Mouse (Mus musculus): ENCODE data around the gene Otx2. TPM values are rescaled to one million over a fixed set of nuclear protein-coding genes. Genes with fewer than 3 reads are reported as not detected.

Gene Otx2
- polyA plus RNA-seq, 1 experiment from 2014 or later = 13.9 TPM

DNA sequence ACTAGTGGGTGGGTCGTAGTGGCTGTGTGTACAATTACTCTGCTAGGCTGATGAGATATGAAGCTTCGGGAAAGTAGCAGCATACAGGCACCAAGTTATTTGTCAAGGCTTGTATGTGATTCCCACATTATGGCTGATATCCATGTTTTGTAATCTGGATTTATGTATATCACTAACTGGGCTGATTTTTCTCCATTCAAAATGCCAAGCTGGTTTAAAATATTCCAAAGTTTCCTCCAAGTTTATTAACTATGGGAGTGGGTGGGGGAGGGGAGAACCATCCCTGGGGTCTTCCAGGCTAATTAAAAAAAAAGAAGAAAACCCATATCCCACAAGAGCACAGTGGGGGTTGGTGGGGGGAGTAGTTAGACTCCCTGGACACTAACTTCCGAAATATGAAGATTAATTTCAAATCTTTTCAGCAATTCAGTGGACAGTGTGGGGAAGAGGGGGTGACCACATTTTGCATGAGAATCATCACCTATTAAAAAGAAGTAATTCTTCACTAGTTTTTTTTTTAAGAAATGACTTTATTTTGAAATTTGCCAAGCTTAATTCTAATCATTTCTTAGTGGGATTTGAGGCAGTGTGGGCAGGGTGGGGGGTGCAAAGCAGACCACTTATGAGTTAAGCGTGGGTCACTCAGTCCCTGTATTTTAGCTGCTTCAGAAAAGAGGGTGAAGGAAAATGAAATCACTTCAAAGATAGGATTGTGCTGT is 2.7 kb downstream of the Otx2 start:
- WGBS = 36% methylated on average over 4 of the region's 4 CpGs
- no peak overlapping the region for H3K4me3 ChIP-seq (ENCODE audit: low read depth, low read length)
- no peak for DNase-seq (ENCODE audit: low spot score)
- H3K9ac ChIP-seq (ENCODE audit: low read depth, low read length) = no peak overlapping the region
- no peak overlapping the region for H3K27ac ChIP-seq (ENCODE audit: low read depth, low read length)
- ATAC-seq (ENCODE audit: low FRiP score) = no peak
- H3K27me3 ChIP-seq (ENCODE audit: control insufficient read depth, insufficient read depth, low read length) = peaks cover 92% of the 10 kb centered on the region
- no peak overlapping the region for H3K4me2 ChIP-seq (replicated peaks; ENCODE audit: low read depth, low read length)
- H3K9me3 ChIP-seq (ENCODE audit: control insufficient read depth, low read length) = no peaks in the 10 kb centered on the region
- H3K4me1 ChIP-seq (replicated peaks; ENCODE audit: control insufficient read depth, insufficient read depth, low read length) = peaks cover 2% of the 10 kb centered on the region; the same call in 1 of the 2 replicates
- no peaks in the 10 kb centered on the region for H3K36me3 ChIP-seq (ENCODE audit: control insufficient read depth, insufficient read depth, low read length)

DNA sequence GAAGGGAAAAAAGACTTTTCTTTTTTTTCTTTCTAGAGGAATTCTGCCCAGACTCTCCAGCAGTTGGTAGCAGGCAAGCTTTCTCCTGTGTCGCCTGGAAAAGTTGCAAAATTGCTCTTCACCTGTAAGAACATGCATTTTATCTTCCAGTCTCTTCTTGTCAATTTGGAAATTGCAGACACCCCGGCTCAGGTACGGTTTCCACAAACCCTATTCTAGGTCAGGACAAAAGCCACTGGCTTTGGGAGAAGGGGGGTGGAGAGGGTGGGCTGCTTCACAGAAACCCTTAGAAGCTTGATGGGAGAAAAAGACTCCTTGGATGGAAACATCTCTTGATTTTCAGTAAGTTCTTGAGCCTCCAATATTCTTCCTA is 3.4 kb downstream of the Otx2 start:
- no peak overlapping the region for H3K27ac ChIP-seq (ENCODE audit: low read depth, low read length)
- no peak overlapping the region for H3K9ac ChIP-seq (ENCODE audit: low read depth, low read length)
- H3K4me3 ChIP-seq (ENCODE audit: low read depth, low read length) = no peak overlapping the region

DNA sequence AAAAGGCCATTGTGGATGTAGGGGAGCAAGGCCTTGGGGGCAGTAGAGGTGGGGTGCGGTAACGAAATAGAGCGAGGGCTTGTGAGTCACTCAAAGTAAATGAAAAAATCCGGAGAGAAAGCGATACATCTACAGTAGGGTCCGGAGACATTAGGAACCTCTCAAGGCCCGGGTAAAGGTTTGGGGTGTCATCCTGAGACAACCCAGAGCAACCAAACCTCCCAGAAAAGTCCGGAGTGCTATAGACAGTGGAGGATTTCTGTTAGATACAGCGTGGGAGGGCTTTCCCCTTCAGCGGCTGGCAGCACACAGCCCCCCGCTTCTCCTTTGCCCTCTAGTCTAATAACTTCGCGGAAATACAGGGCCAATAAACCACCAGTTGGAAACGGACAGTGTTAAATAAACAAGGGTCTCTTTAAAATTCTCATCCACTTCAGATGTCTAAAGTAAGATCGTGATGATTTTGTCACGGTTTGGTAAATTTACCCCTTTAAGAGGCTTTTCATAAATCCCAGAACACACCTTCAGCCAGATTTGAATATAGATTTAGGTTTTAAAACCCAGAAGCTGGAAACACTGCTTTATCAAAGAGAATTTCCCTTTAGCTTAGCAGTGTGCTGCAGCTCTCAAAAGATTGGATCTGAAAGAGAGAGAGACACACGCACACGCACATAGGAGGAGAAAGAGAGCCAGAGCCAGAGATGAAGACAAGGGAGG is 3.9 kb downstream of the Otx2 start:
- no peaks in the 10 kb centered on the region for H3K36me3 ChIP-seq (ENCODE audit: control insufficient read depth, insufficient read depth, low read length)
- no peaks in the 10 kb centered on the region for H3K9me3 ChIP-seq (ENCODE audit: control insufficient read depth, low read length)
- H3K27ac ChIP-seq (ENCODE audit: low read depth, low read length) = no peak overlapping the region
- DNase-seq (ENCODE audit: low spot score) (peak; percentile 54), ATAC-seq (ENCODE audit: low FRiP score) (no peak)
- no peak overlapping the region for H3K4me2 ChIP-seq (replicated peaks; ENCODE audit: low read depth, low read length)
- H3K4me3 ChIP-seq (ENCODE audit: low read depth, low read length) = no peak overlapping the region
- 2% methylated on average over 18 of the region's 18 CpGs for WGBS
- H3K9ac ChIP-seq (ENCODE audit: low read depth, low read length) = no peak overlapping the region
- peaks cover 88% of the 10 kb centered on the region for H3K27me3 ChIP-seq (ENCODE audit: control insufficient read depth, insufficient read depth, low read length)
- peaks cover 4% of the 10 kb centered on the region; the same call in 1 of the 2 replicates for H3K4me1 ChIP-seq (replicated peaks; ENCODE audit: control insufficient read depth, insufficient read depth, low read length)

More for the DNA sequence above, 3.4 kb downstream of the Otx2 start:
- Histone ChIP-seq H3K27me3 (ENCODE audit: control insufficient read depth, insufficient read depth, low read length) (peaks cover 90% of the 10 kb centered on the region), H3K36me3 (ENCODE audit: control insufficient read depth, insufficient read depth, low read length) (no peaks in the 10 kb centered on the region), H3K9me3 (ENCODE audit: control insufficient read depth, low read length) (no peaks in the 10 kb centered on the region), H3K4me2 (replicated peaks; ENCODE audit: low read depth, low read length) (no peak overlapping the region), H3K4me1 (replicated peaks; ENCODE audit: control insufficient read depth, insufficient read depth, low read length) (peaks cover 4% of the 10 kb centered on the region; the same call in 1 of the 2 replicates)
- ATAC-seq (ENCODE audit: low FRiP score) = no peak
- DNase-seq (ENCODE audit: low spot score) = peak; percentile 54
- 0% methylated on average over 3 of the region's 3 CpGs for WGBS

DNA sequence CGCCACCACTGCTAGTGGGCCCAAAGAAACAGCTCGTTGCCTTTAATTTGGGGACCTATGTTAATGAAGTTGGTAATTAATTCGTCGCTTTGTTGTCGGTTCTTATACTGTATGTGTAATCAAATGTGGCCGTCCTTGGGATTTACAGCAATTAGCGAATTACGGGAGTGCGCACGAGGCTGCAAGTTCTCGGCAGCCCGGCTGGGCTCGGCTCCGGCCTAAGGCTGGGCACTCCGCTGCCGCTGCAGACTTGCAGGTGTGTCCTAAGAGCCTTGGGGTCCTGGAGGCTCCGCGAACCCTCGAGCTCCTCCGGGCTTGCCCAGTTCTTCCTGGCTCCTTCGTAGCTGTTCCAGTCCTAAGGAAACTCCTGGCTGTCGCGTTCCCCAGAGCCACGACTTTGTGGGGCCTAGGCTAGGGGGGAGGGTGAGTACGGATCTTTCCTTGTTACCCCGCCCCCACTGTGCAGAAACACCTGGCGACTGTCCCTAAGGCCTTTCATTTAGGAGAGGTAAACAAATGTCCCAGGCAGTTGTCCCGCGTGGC is 4.8 kb downstream of the Otx2 start:
- no peak overlapping the region for H3K9ac ChIP-seq (ENCODE audit: low read depth, low read length)
- no peak overlapping the region for H3K4me3 ChIP-seq (ENCODE audit: low read depth, low read length)
- no peak overlapping the region for H3K4me2 ChIP-seq (replicated peaks; ENCODE audit: low read depth, low read length)

DNA sequence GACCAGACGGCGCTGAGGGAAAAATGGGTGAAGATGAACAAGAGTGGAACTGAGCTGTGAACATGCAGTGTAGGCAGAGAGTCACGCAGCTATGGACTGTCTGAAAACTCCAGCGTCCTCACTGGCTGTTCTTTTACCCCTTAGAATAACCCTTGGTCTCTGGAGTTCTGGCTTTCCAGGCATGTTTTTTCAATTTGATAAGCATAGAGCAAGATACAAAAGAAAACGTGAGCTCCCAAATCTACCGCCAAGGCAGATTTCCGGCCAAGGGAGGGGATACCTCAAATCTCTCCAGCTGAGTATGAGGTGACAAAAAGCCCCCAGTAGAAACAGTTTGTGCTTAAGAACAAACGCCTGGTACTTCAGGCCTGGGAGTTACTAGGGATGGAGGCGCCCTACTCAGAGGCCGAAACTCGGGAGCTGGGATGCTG is 5.6 kb downstream of the Otx2 start:
- H3K27me3 ChIP-seq (ENCODE audit: control insufficient read depth, insufficient read depth, low read length) = peaks cover 80% of the 10 kb centered on the region
- H3K9ac ChIP-seq (ENCODE audit: low read depth, low read length) = no peak overlapping the region
- H3K4me3 ChIP-seq (ENCODE audit: low read depth, low read length) = no peak overlapping the region

More for the DNA sequence above, 4.8 kb downstream of the Otx2 start:
- Histone ChIP-seq H3K27me3 (ENCODE audit: control insufficient read depth, insufficient read depth, low read length) (peaks cover 83% of the 10 kb centered on the region), H3K4me1 (replicated peaks; ENCODE audit: control insufficient read depth, insufficient read depth, low read length) (peaks cover 4% of the 10 kb centered on the region; the same call in 1 of the 2 replicates), H3K36me3 (ENCODE audit: control insufficient read depth, insufficient read depth, low read length) (no peaks in the 10 kb centered on the region), H3K9me3 (ENCODE audit: control insufficient read depth, low read length) (no peaks in the 10 kb centered on the region), H3K27ac (ENCODE audit: low read depth, low read length) (no peak overlapping the region)
- peak; percentile 68 for DNase-seq (ENCODE audit: low spot score)
- WGBS = under 1% methylated on average over 29 of the region's 29 CpGs
- ATAC-seq (ENCODE audit: low FRiP score) = 0 out of 2 replicates have a peak, but pooled peaks have one; percentile 17

DNA sequence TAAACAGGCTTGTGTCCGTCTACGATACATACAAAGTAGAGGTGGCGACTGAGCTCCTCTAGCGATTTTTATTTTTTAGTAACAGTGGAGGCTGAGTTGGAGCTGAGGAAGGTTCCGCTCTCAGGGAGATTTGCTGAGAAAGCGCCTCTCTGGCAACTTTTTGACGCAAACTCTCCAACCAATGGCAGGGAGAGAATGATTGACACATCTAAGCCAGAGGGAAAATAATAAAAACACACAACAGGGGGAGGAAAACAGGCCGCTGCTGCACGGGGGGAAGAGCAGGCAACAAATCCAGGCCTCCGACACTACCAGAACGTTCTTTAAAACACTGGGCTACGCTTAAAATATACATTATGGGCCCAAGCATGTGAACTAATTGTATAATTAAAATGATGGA is 6.2 kb downstream of the Otx2 start:
- peak; percentile 59 for DNase-seq (ENCODE audit: low spot score)
- ATAC-seq (ENCODE audit: low FRiP score) = no peak
- peaks cover 4% of the 10 kb centered on the region; the same call in 1 of the 2 replicates for H3K4me1 ChIP-seq (replicated peaks; ENCODE audit: control insufficient read depth, insufficient read depth, low read length)
- H3K4me3 ChIP-seq (ENCODE audit: low read depth, low read length) = no peak overlapping the region
- H3K4me2 ChIP-seq (replicated peaks; ENCODE audit: low read depth, low read length) = no peak overlapping the region
- 0% methylated on average over 12 of the region's 12 CpGs for WGBS
- H3K9me3 ChIP-seq (ENCODE audit: control insufficient read depth, low read length) = no peaks in the 10 kb centered on the region
- H3K27ac ChIP-seq (ENCODE audit: low read depth, low read length) = no peak overlapping the region
- no peak overlapping the region for H3K9ac ChIP-seq (ENCODE audit: low read depth, low read length)
- H3K27me3 ChIP-seq (ENCODE audit: control insufficient read depth, insufficient read depth, low read length) = peaks cover 79% of the 10 kb centered on the region
- H3K36me3 ChIP-seq (ENCODE audit: control insufficient read depth, insufficient read depth, low read length) = no peaks in the 10 kb centered on the region

More for the DNA sequence above, 5.6 kb downstream of the Otx2 start:
- Histone ChIP-seq H3K4me2 (replicated peaks; ENCODE audit: low read depth, low read length) (no peak overlapping the region), H3K4me1 (replicated peaks; ENCODE audit: control insufficient read depth, insufficient read depth, low read length) (peaks cover 4% of the 10 kb centered on the region; the same call in 1 of the 2 replicates), H3K27ac (ENCODE audit: low read depth, low read length) (no peak overlapping the region), H3K36me3 (ENCODE audit: control insufficient read depth, insufficient read depth, low read length) (no peaks in the 10 kb centered on the region), H3K9me3 (ENCODE audit: control insufficient read depth, low read length) (no peaks in the 10 kb centered on the region)
- WGBS = under 1% methylated on average over 11 of the region's 11 CpGs
- no peak for ATAC-seq (ENCODE audit: low FRiP score)
- peak; percentile 66 for DNase-seq (ENCODE audit: low spot score)

DNA sequence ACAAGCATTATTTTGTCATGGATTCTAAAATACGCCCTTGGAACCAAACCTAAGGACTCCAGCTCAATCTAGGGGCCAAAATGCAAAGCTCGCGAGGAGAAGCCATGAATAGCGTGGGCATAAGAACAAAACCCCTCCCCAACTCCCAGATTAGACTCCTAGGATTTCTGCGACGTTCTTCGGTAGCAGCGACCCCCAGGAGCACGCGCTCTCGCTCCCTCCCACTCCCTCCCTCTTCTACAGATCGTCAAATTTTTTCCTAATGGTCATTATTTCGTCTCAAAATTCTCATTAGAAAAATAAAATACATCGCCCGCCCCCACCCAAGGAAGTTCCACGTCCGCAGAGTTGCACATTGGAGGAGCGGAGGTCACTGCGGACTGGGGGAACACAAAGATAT is 6.8 kb downstream of the Otx2 start:
- DNase-seq (ENCODE audit: low spot score) (peak; percentile 66), ATAC-seq (ENCODE audit: low FRiP score) (no peak)
- Histone ChIP-seq H3K9ac (ENCODE audit: low read depth, low read length) (no peak overlapping the region), H3K9me3 (ENCODE audit: control insufficient read depth, low read length) (no peaks in the 10 kb centered on the region), H3K4me2 (replicated peaks; ENCODE audit: low read depth, low read length) (no peak overlapping the region), H3K27ac (ENCODE audit: low read depth, low read length) (no peak overlapping the region), H3K27me3 (ENCODE audit: control insufficient read depth, insufficient read depth, low read length) (peaks cover 84% of the 10 kb centered on the region), H3K36me3 (ENCODE audit: control insufficient read depth, insufficient read depth, low read length) (no peaks in the 10 kb centered on the region), H3K4me3 (ENCODE audit: low read depth, low read length) (peak overlapping the region; percentile 17; the same call in 1 of the 2 replicates), H3K4me1 (replicated peaks; ENCODE audit: control insufficient read depth, insufficient read depth, low read length) (peaks cover 4% of the 10 kb centered on the region; the same call in 1 of the 2 replicates)
- WGBS = under 1% methylated on average over 19 of the region's 19 CpGs

DNA sequence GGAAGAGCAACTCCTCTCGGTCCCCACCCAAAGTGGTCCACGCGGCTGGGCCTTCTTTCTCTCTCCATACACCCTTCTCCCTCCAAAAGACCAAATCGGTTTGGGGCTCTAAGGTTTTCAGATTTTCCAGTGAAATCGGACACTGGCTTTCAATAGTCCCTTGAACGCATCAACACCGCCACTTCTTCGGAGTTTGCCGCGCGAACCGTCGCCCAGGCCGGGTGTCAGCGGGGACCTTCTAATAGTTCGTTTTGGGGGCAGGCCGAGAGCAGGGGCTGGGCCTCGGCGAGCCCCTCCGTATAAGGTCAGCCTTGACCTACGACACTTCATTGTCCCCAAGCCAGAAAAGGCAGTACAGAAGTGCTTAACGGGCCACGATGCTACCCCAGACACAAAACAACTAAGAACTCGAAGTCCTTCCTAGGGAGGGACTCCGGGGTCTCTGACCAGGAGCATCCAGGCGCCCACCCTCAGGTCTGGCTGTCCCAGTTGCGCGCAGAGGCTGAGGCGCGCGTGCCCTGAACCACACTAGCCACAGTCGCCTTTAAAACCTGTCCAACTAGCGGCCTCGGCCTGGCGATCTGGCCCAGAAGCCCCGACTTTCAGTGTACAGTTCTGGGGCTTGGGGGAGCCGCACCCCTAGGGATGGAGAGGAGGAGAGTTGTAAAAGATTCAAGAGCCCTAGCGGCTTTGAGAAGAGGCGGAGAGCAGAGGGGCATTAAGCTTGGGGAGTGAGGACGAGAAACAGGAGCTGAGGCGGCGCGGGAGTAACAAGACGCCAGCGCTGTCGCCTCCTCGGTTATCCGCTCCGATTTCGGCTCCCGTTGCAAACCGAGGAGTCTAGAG is 7.6 kb downstream of the Otx2 start:
- no peak overlapping the region for H3K9ac ChIP-seq (ENCODE audit: low read depth, low read length)
- peaks cover 4% of the 10 kb centered on the region; the same call in 1 of the 2 replicates for H3K4me1 ChIP-seq (replicated peaks; ENCODE audit: control insufficient read depth, insufficient read depth, low read length)
- H3K27ac ChIP-seq (ENCODE audit: low read depth, low read length) = no peak overlapping the region
- under 1% methylated on average over 52 of the region's 52 CpGs for WGBS
- ATAC-seq (ENCODE audit: low FRiP score) (peak; percentile 42; the same call in 1 of the 2 replicates), DNase-seq (ENCODE audit: low spot score) (peak; percentile 73)
- H3K4me2 ChIP-seq (replicated peaks; ENCODE audit: low read depth, low read length) = peak overlapping the region; percentile 19; the same call in 1 of the 2 replicates
- no peaks in the 10 kb centered on the region for H3K9me3 ChIP-seq (ENCODE audit: control insufficient read depth, low read length)
- H3K4me3 ChIP-seq (ENCODE audit: low read depth, low read length) = peak overlapping the region; percentile 17; the same call in 1 of the 2 replicates
- H3K27me3 ChIP-seq (ENCODE audit: control insufficient read depth, insufficient read depth, low read length) = peaks cover 82% of the 10 kb centered on the region
- H3K36me3 ChIP-seq (ENCODE audit: control insufficient read depth, insufficient read depth, low read length) = no peaks in the 10 kb centered on the region

All from hindbrain, embryonic 11.5 days (tissue).